Mouse (Mus musculus): ENCODE results near the gene Cnnm4. TPM values are rescaled to one million over a fixed set of nuclear protein-coding genes. Genes with fewer than 3 reads are reported as not detected.

The Cnnm4 gene
- polyA plus RNA-seq, 1 experiment from 2014 or later = 10.4 TPM

DNA sequence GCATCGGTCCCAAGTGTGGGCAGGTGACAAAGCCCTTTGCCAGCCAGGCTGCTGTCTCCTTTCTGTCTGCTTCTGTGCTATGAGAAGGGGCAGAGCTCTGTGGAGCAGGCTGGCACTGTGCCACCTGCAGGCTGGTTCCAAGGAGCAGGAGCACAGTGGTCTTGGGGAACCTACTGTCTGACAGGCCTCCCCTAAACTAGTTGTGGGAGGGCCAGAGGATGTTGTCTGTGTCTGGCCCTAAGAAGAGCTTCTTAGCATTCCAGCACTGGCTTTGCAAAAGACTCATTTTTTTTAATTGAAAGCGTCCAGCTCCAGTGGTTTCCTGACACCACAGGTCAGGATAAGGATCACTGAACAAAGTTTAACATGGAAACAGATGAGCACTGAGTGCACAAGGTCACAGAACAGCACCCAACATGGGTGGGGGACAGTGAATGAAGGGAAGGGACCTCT, 6.9 kb downstream of the Cnnm4 start:
- DNase-seq (ENCODE audit: low spot score) = no peak
- WGBS = 64% methylated on average over 2 of the region's 2 CpGs

DNA sequence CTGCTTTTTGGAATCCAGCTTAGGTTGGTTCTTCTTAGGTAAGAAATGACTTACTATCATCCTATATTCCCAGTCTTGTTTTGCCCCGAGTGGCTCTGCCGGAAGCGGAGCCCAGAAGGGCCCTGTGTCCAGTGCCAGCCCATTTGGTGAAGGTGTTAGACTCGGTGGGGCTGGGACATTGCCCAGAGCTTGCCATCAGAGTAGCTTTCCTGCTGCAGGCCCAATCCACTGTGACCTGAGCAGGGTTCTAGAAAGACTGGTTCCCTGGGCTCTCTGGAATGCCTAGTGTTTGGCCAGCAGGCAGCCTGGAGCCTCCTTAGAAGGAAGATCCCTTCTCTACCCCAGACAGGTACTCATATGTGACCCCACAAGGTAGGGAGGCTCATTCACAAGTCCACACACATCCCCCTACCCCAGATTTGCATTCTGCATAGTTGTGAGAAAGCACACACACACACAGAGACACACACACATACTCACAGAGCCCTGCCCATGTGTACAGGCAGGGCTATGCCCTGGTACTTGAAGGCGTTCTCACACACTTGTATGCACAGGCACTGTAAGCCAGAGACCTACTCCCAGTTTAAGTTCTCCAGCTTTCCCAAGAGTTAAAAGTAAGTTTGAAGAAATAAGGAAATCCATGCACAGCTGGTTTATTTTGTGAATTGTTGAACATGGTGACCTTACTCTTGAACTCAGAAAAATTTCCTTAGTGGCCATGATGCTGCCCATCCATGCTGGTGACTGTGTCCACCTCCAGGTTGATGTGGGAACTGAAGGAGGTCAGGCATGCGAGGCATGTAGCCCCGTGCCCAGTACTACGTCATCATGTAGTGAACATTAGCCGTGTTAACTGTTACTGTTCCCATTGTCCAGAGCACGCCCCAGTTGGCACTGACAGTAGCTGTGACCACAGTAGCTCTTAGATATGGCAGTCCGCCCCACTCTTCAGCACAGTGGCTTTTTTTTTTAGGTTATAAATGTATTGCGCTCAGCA, 8.8 kb downstream of the Cnnm4 start:
- no peak overlapping the region for H3K4me3 ChIP-seq (ENCODE audit: low read depth, low read length)
- no peak overlapping the region for H3K9ac ChIP-seq (ENCODE audit: low read depth, low read length)
- 89% methylated on average over 12 of the region's 12 CpGs for WGBS
- no peaks in the 10 kb centered on the region for H3K4me1 ChIP-seq (replicated peaks; ENCODE audit: control insufficient read depth, insufficient read depth, low read length)
- H3K4me2 ChIP-seq (replicated peaks; ENCODE audit: low read depth, low read length) = no peak overlapping the region
- H3K27me3 ChIP-seq (ENCODE audit: control insufficient read depth, insufficient read depth, low read length) = no peaks in the 10 kb centered on the region
- no peaks in the 10 kb centered on the region for H3K36me3 ChIP-seq (ENCODE audit: control insufficient read depth, insufficient read depth, low read length)
- no peak for DNase-seq (ENCODE audit: low spot score)
- no peaks in the 10 kb centered on the region for H3K9me3 ChIP-seq (ENCODE audit: control insufficient read depth, low read length)
- ATAC-seq (ENCODE audit: low FRiP score) = no peak
- no peak overlapping the region for H3K27ac ChIP-seq (ENCODE audit: low read depth, low read length)

More for the DNA sequence above, 6.9 kb downstream of the Cnnm4 start:
- no peaks in the 10 kb centered on the region for H3K9me3 ChIP-seq (ENCODE audit: control insufficient read depth, low read length)
- no peak overlapping the region for H3K4me3 ChIP-seq (ENCODE audit: low read depth, low read length)
- no peaks in the 10 kb centered on the region for H3K27me3 ChIP-seq (ENCODE audit: control insufficient read depth, insufficient read depth, low read length)
- no peak overlapping the region for H3K9ac ChIP-seq (ENCODE audit: low read depth, low read length)
- H3K36me3 ChIP-seq (ENCODE audit: control insufficient read depth, insufficient read depth, low read length) = no peaks in the 10 kb centered on the region
- no peak overlapping the region for H3K4me2 ChIP-seq (replicated peaks; ENCODE audit: low read depth, low read length)
- no peak for ATAC-seq (ENCODE audit: low FRiP score)
- H3K27ac ChIP-seq (ENCODE audit: low read depth, low read length) = no peak overlapping the region
- H3K4me1 ChIP-seq (replicated peaks; ENCODE audit: control insufficient read depth, insufficient read depth, low read length) = no peaks in the 10 kb centered on the region

DNA sequence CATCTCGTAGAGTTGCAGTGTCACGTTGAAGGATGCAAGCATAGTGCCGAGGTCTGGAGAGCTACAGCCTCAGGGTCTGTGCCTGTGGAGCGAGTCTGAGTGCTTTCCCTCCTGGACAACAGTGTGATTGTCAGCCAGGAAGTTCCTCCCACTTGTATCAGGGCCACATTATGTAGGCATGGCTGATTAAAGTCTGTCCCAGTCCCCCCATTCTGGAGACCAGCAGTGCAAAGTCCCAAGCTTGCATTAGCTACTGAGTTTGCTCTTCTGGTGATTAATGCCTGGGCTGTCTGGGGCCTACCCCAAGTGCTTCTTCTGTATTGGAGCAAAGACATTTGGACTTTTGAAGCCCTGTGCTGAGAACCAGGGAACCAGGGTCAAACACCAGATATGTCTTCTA, 12.4 kb downstream of the Cnnm4 start:
- Histone ChIP-seq H3K27ac (ENCODE audit: low read depth, low read length) (no peak overlapping the region), H3K9ac (ENCODE audit: low read depth, low read length) (no peak overlapping the region), H3K27me3 (ENCODE audit: control insufficient read depth, insufficient read depth, low read length) (no peaks in the 10 kb centered on the region), H3K4me2 (replicated peaks; ENCODE audit: low read depth, low read length) (no peak overlapping the region), H3K4me1 (replicated peaks; ENCODE audit: control insufficient read depth, insufficient read depth, low read length) (0 out of 2 replicates have a peak, but pooled peaks cover 3% of the 10 kb centered on the region), H3K36me3 (ENCODE audit: control insufficient read depth, insufficient read depth, low read length) (no peaks in the 10 kb centered on the region), H3K4me3 (ENCODE audit: low read depth, low read length) (no peak overlapping the region), H3K9me3 (ENCODE audit: control insufficient read depth, low read length) (no peaks in the 10 kb centered on the region)
- 73% methylated on average over 4 of the region's 4 CpGs for WGBS
- no peak for DNase-seq (ENCODE audit: low spot score)
- ATAC-seq (ENCODE audit: low FRiP score) = no peak

- no peak overlapping the region for H3K4me3 ChIP-seq (ENCODE audit: low read depth, low read length)
- H3K27me3 ChIP-seq (ENCODE audit: control insufficient read depth, insufficient read depth, low read length) = no peaks in the 10 kb centered on the region
- 0 out of 2 replicates have a peak, but pooled peaks cover 3% of the 10 kb centered on the region for H3K4me1 ChIP-seq (replicated peaks; ENCODE audit: control insufficient read depth, insufficient read depth, low read length)
- H3K9ac ChIP-seq (ENCODE audit: low read depth, low read length) = no peak overlapping the region
- H3K36me3 ChIP-seq (ENCODE audit: control insufficient read depth, insufficient read depth, low read length) = no peaks in the 10 kb centered on the region
- no peak overlapping the region for H3K27ac ChIP-seq (ENCODE audit: low read depth, low read length)
- no peaks in the 10 kb centered on the region for H3K9me3 ChIP-seq (ENCODE audit: control insufficient read depth, low read length)
- ATAC-seq (ENCODE audit: low FRiP score) (no peak), DNase-seq (ENCODE audit: low spot score) (no peak)
- H3K4me2 ChIP-seq (replicated peaks; ENCODE audit: low read depth, low read length) = no peak overlapping the region
- 89% methylated on average over 7 of the region's 7 CpGs for WGBS
Measured at GRCm38 (mm10) chr1:36485080-36485479, 13.7 kb downstream of the Cnnm4 start.

DNA sequence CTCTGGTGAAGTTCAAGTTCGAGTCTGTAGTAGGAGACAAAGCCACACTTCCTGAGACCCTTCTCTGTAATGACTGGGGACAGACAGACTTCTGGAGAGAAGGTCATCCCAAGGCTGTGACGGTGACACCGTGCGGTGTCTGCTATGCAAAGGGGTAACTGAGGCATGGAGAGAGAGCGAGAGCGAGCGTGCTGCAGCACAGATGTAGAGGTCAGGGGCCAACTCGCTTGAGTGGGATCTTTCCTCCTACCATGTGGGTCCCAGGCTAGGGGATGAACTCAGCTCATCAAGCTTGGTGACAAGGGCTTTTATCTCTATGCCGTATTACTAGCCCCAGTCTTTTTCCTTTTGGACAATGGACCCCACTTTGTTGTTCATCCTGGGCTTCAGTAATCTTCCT, 15.7 kb downstream of the Cnnm4 start:
- DNase-seq (ENCODE audit: low spot score) (no peak), ATAC-seq (ENCODE audit: low FRiP score) (no peak)
- Histone ChIP-seq H3K27me3 (ENCODE audit: control insufficient read depth, insufficient read depth, low read length) (no peaks in the 10 kb centered on the region), H3K4me3 (ENCODE audit: low read depth, low read length) (no peak overlapping the region), H3K9me3 (ENCODE audit: control insufficient read depth, low read length) (no peaks in the 10 kb centered on the region), H3K4me2 (replicated peaks; ENCODE audit: low read depth, low read length) (no peak overlapping the region), H3K36me3 (ENCODE audit: control insufficient read depth, insufficient read depth, low read length) (no peaks in the 10 kb centered on the region), H3K4me1 (replicated peaks; ENCODE audit: control insufficient read depth, insufficient read depth, low read length) (0 out of 2 replicates have a peak, but pooled peaks cover 3% of the 10 kb centered on the region), H3K27ac (ENCODE audit: low read depth, low read length) (no peak overlapping the region), H3K9ac (ENCODE audit: low read depth, low read length) (no peak overlapping the region)
- WGBS = 65% methylated on average over 9 of the region's 9 CpGs

GRCm38 (mm10) chr1:36489661-36490060, 18.2 kb downstream of the Cnnm4 start:
- Histone ChIP-seq H3K4me2 (replicated peaks; ENCODE audit: low read depth, low read length) (no peak overlapping the region), H3K27me3 (ENCODE audit: control insufficient read depth, insufficient read depth, low read length) (no peaks in the 10 kb centered on the region), H3K4me3 (ENCODE audit: low read depth, low read length) (no peak overlapping the region), H3K4me1 (replicated peaks; ENCODE audit: control insufficient read depth, insufficient read depth, low read length) (0 out of 2 replicates have a peak, but pooled peaks cover 3% of the 10 kb centered on the region), H3K9me3 (ENCODE audit: control insufficient read depth, low read length) (no peaks in the 10 kb centered on the region), H3K9ac (ENCODE audit: low read depth, low read length) (no peak overlapping the region), H3K36me3 (ENCODE audit: control insufficient read depth, insufficient read depth, low read length) (no peaks in the 10 kb centered on the region), H3K27ac (ENCODE audit: low read depth, low read length) (no peak overlapping the region)
- no peak for ATAC-seq (ENCODE audit: low FRiP score)
- WGBS = 71% methylated on average over 6 of the region's 6 CpGs
- DNase-seq (ENCODE audit: low spot score) = no peak

- Histone ChIP-seq H3K36me3 (ENCODE audit: control insufficient read depth, insufficient read depth, low read length) (no peaks in the 10 kb centered on the region), H3K27ac (ENCODE audit: low read depth, low read length) (no peak overlapping the region), H3K9me3 (ENCODE audit: control insufficient read depth, low read length) (no peaks in the 10 kb centered on the region), H3K4me2 (replicated peaks; ENCODE audit: low read depth, low read length) (no peak overlapping the region), H3K9ac (ENCODE audit: low read depth, low read length) (no peak overlapping the region), H3K4me3 (ENCODE audit: low read depth, low read length) (no peak overlapping the region), H3K27me3 (ENCODE audit: control insufficient read depth, insufficient read depth, low read length) (no peaks in the 10 kb centered on the region), H3K4me1 (replicated peaks; ENCODE audit: control insufficient read depth, insufficient read depth, low read length) (no peaks in the 10 kb centered on the region)
- peak; percentile 36 for DNase-seq (ENCODE audit: low spot score)
- 0 out of 2 replicates have a peak, but pooled peaks have one; percentile 30 for ATAC-seq (ENCODE audit: low FRiP score)
- WGBS = 57% methylated on average over 9 of the region's 9 CpGs
Measured at GRCm38 (mm10) chr1:36492416-36493139, 21.2 kb downstream of the Cnnm4 start.

DNA sequence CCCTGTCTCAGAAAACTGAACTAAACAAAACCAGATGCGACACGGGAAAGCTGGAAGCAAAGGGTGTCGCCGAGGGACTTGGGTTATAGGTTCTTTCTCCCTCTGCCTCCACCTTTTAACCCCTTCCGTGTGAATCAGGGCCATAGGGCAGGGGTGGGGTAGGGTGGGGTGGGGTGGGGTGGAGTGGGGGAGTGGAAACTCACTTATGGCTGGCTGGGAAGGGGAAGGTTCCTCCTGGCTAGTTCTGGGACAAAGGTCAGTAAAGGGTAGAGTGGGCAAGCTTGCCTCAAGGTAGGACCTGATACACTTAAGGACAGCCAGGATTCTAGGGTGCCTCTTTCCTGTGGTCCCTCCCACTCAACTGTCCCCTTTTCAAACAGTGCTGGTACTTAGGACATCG, 21.9 kb downstream of the Cnnm4 start:
- no peak for DNase-seq (ENCODE audit: low spot score)
- Histone ChIP-seq H3K9me3 (ENCODE audit: control insufficient read depth, low read length) (no peaks in the 10 kb centered on the region), H3K9ac (ENCODE audit: low read depth, low read length) (no peak overlapping the region), H3K4me2 (replicated peaks; ENCODE audit: low read depth, low read length) (no peak overlapping the region), H3K36me3 (ENCODE audit: control insufficient read depth, insufficient read depth, low read length) (no peaks in the 10 kb centered on the region), H3K27me3 (ENCODE audit: control insufficient read depth, insufficient read depth, low read length) (no peaks in the 10 kb centered on the region), H3K27ac (ENCODE audit: low read depth, low read length) (no peak overlapping the region), H3K4me3 (ENCODE audit: low read depth, low read length) (no peak overlapping the region), H3K4me1 (replicated peaks; ENCODE audit: control insufficient read depth, insufficient read depth, low read length) (no peaks in the 10 kb centered on the region)
- ATAC-seq (ENCODE audit: low FRiP score) = no peak
- 75% methylated on average over 6 of the region's 6 CpGs for WGBS
